Mouse (Mus musculus) retina, postnatal 1 day (tissue): Measurements from ENCODE around the gene Gm17689.

Experiments
- DNase-seq: peaks from one replicate; pipeline ENCODE4 v3.0.0-alpha.2; 2012

The Gm17689 gene

DNA sequence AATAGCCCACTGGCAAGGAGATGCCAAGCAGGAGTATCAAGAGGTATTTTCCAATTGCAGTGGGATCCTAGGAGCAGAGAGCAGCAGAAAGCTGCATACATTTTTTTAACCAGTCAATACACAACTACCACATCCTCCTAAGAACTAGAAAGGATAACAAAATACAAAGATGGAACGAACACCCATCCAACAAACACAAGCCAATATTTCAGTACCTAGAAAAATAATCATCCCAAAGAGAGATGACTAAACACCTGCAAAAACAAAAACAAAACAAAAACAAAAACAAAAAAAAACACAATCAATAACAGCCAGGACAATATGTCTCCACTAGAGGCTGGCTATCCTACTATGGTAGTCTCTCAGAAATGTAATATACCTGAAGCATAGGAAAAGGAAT, at the start of gene Gm17689:
TSS of gene Gm17689 (minus strand) at position 101 of the 400 bp plus-strand sequence.
- DNase-seq: no peak

DNA sequence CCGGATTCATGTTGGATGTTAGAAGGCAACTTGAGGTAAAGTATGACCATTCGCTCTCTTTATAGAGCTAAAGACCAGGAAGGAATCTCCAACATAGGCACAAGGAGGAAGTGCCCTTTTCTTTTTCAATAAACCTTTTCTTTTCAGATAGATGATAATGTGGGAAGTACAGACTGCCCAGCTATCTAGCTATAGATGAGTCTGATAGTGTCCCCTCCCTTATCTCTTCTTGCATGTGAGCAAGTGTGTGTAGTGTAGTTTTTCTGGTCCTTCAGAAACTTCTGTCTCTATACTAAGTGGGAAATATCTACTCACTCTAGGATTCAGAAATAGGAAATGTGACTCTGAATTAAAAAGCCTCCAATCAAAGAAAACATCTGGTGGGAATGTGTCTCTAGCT, 40.6 kb downstream of the Gm17689 start, which contains the start of gene Gm5615:
TSS of gene Gm5615 (minus strand) at position 101 of the 400 bp plus-strand sequence.
- no peak for DNase-seq
